Mouse (Mus musculus) ES-Bruce4 (cell line): ENCODE results near the gene Gm28048.

Experiments
- EP300 ChIP-seq: IDR thresholded peaks from 2 replicates; pipeline ENCODE4 v1.6.1; 2011; ENCODE audit warnings: low read depth, low read length; ENCODE audit not compliant: insufficient read depth
- POLR2A ChIP-seq: IDR thresholded peaks from one replicate; pipeline ENCODE4 v1.8.1; 2011; ENCODE audit warnings: low read length; ENCODE audit not compliant: insufficient read depth

GRCm38 (mm10) chr11:22830179-22830611 is 151.7 kb downstream of the Gm28048 start:
- TF ChIP-seq EP300 (peak; percentile 96), POLR2A (no peak)
